Mouse (Mus musculus): Measurements from ENCODE around the gene Bmi1. TPM values are rescaled to one million over a fixed set of nuclear protein-coding genes. Genes with fewer than 3 reads are reported as not detected.

Bmi1 gene
- polyA plus RNA-seq, 1 experiment from 2014 or later, result 20.8 TPM

GRCm38 (mm10) chr2:18731718-18732117, 54.9 kb downstream of the Bmi1 start:
- no peak overlapping the region for H3K27ac ChIP-seq (ENCODE audit: low read length)
- H3K9me3 ChIP-seq (ENCODE audit: control insufficient read depth, low read length), result no peaks in the 10 kb centered on the region
- WGBS, result 36% methylated on average over 9 of the region's 9 CpGs
- H3K4me3 ChIP-seq (ENCODE audit: low read length), result no peak overlapping the region
- no peaks in the 10 kb centered on the region for H3K4me1 ChIP-seq (replicated peaks; ENCODE audit: control insufficient read depth, insufficient read depth, low read length)
- no peak for ATAC-seq (ENCODE audit: low read depth)
- no peaks in the 10 kb centered on the region for H3K27me3 ChIP-seq (ENCODE audit: control insufficient read depth, insufficient read depth, low read depth, low read length)
- H3K4me2 ChIP-seq (ENCODE audit: low read depth, low read length), result no peak overlapping the region
- H3K9ac ChIP-seq (ENCODE audit: low read length), result no peak overlapping the region
- H3K36me3 ChIP-seq (ENCODE audit: control insufficient read depth, insufficient read depth, low read length), result no peaks in the 10 kb centered on the region

GRCm38 (mm10) chr2:18734394-18735127, 57.7 kb downstream of the Bmi1 start:
- Histone ChIP-seq H3K9ac (ENCODE audit: low read length) (no peak overlapping the region), H3K4me1 (replicated peaks; ENCODE audit: control insufficient read depth, insufficient read depth, low read length) (no peaks in the 10 kb centered on the region), H3K9me3 (ENCODE audit: control insufficient read depth, low read length) (no peaks in the 10 kb centered on the region), H3K4me3 (ENCODE audit: low read length) (no peak overlapping the region), H3K36me3 (ENCODE audit: control insufficient read depth, insufficient read depth, low read length) (no peaks in the 10 kb centered on the region), H3K4me2 (ENCODE audit: low read depth, low read length) (no peak overlapping the region), H3K27me3 (ENCODE audit: control insufficient read depth, insufficient read depth, low read depth, low read length) (no peaks in the 10 kb centered on the region), H3K27ac (ENCODE audit: low read length) (no peak overlapping the region)
- ATAC-seq (ENCODE audit: low read depth), result no peak
- WGBS, result 35% methylated on average over 5 of the region's 5 CpGs

Other genes with a start within 250 kb of the Bmi1 start
- gene Commd3, start 4.6 kb upstream of the Bmi1 start, polyA plus RNA-seq (2015; fragmentation: Nextera tagmentation; extraction: Ambion mirVana), result 201 and 219 TPM in 2 replicates
- gene Spag6, start 17.0 kb downstream of the Bmi1 start, polyA plus RNA-seq (2015; fragmentation: Nextera tagmentation; extraction: Ambion mirVana), result 0.15 TPM in 1 of 2 replicates, not detected in the other